Mouse (Mus musculus) liver, adult 2 months (tissue): ENCODE data around the gene Phactr2.

ENCODE experiments used
- CTCF ChIP-seq: fragments of 200-500 bp; IDR thresholded peaks from 2 replicates; pipeline ENCODE4 v1.5.1; 2011; ENCODE audit warnings: low read depth, low read length, control low read depth
- POLR2A ChIP-seq: fragments of 200-500 bp; IDR thresholded peaks from 2 replicates; pipeline ENCODE4 v1.6.1; 2011; ENCODE audit warnings: low read length, control low read depth; ENCODE audit not compliant: insufficient read depth; ENCODE audit errors: extremely low read depth

DNA sequence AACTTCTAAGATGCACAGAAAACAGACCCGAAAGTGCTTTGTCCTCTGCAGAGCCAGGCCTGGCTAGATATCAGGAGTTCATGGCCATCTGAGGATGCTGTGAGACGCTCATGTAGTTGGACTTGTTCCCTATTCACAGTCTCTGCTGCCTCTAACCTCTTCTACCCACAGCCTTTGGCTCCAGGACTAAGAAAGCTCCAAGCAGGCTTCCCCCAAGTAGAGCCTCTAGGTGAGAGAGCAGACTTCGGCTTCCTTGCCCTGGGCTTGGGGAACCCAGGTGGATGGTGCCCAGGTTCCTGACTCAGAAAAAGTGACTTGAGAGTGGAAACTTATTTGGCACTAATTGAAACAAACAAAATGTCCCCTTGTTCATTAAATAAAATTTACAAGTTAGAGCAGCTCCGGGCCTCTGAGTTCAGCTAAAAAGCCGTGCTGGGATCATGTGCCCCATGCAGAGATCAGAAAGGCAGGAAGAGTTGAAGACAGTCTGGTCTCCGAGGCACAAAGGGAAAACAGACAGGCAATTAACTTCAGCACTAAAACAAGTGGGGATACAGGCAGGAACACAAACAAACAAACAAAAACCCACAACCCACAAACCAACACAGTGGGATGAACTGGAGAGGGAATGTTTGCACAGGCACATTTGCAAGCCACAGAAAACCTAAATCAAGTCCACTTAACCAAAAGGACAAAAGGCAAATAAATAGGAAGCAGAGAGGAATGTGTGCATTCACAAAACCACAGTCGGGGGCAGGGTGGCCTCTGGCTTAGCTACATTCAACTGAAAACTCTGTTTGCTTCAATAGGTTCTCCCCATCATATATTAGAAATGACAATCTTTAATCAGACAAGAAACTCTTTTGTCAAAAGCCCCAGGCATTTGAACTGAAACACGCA, 42.3 kb downstream of the Phactr2 start:
- no peak for TF ChIP-seq CTCF
- TF ChIP-seq POLR2A, result no peak
